Mouse (Mus musculus): ENCODE results near the gene D430042O09Rik. TPM values are rescaled to one million over a fixed set of nuclear protein-coding genes. Genes with fewer than 3 reads are reported as not detected.
A peak's percentile ranks its signal among the peaks of the same experiment; 100 is the strongest.

Gene D430042O09Rik
- total and polyA plus RNA-seq, 2 experiments from 2014 or later = 4.5 to 17.8 TPM

GRCm38 (mm10) chr7:125833471-125833870 lies 125.8 kb downstream of the D430042O09Rik start:
- TF ChIP-seq CTCF (IDR thresholded peaks at IDR 0.05; ENCODE audit: low read depth) = no peak
- Histone ChIP-seq H3K27me3 (ENCODE audit: insufficient read depth, low read length) (no peaks in the 10 kb centered on the region), H3K9me3 (ENCODE audit: low read length) (no peaks in the 10 kb centered on the region), H3K27ac (no peak overlapping the region), H3K36me3 (ENCODE audit: insufficient read depth, low read length) (no peaks in the 10 kb centered on the region; the same call in 1 of the 2 replicates), H3K4me3 (ENCODE audit: low read length) (no peak overlapping the region), H3K4me1 (ENCODE audit: insufficient read depth, low read length) (peaks cover 15% of the 10 kb centered on the region; the same call in 1 of the 2 replicates), H3K4me2 (ENCODE audit: low read depth, low read length) (no peak overlapping the region), H3K9ac (replicated peaks; ENCODE audit: low read length) (no peak overlapping the region)
- no peak for DNase-seq (ENCODE audit: low spot score)
- no peak for ATAC-seq
- WGBS = 86% methylated on average over 2 of the region's 2 CpGs

- no peak overlapping the region for H3K4me3 ChIP-seq (ENCODE audit: low read length)
- H3K27ac ChIP-seq = peak overlapping the region; percentile 37; the same call in 1 of the 2 replicates
- no peaks in the 10 kb centered on the region for H3K36me3 ChIP-seq (ENCODE audit: insufficient read depth, low read length)
- DNase-seq (ENCODE audit: low spot score) = peak; percentile 46
- no peak overlapping the region for H3K9ac ChIP-seq (replicated peaks; ENCODE audit: low read length)
- H3K4me1 ChIP-seq (ENCODE audit: insufficient read depth, low read length) = peaks cover 9% of the 10 kb centered on the region; the same call in 1 of the 2 replicates
- no peaks in the 10 kb centered on the region for H3K27me3 ChIP-seq (ENCODE audit: insufficient read depth, low read length)
- no peak for TF ChIP-seq CTCF (IDR thresholded peaks at IDR 0.05; ENCODE audit: low read depth)
- ATAC-seq = peak; percentile 58; the same call in 1 of the 2 replicates
- no peak overlapping the region for H3K4me2 ChIP-seq (ENCODE audit: low read depth, low read length)
- WGBS = 25% methylated on average over 5 of the region's 5 CpGs
- no peaks in the 10 kb centered on the region for H3K9me3 ChIP-seq (ENCODE audit: low read length)
Measured at GRCm38 (mm10) chr7:125838078-125838742, 130.5 kb downstream of the D430042O09Rik start.

- no peak for ATAC-seq
- 34% methylated on average over 1 of the region's 1 CpGs for WGBS
Measured at GRCm38 (mm10) chr7:125845611-125846010, 137.9 kb downstream of the D430042O09Rik start.

GRCm38 (mm10) chr7:125846866-125847527 lies 139.3 kb downstream of the D430042O09Rik start:
- no peaks in the 10 kb centered on the region for H3K27me3 ChIP-seq (ENCODE audit: insufficient read depth, low read length)
- ATAC-seq = peak; percentile 70
- H3K36me3 ChIP-seq (ENCODE audit: insufficient read depth, low read length) = 0 out of 2 replicates have a peak, but pooled peaks cover 9% of the 10 kb centered on the region
- H3K27ac ChIP-seq = no peak overlapping the region
- H3K9ac ChIP-seq (replicated peaks; ENCODE audit: low read length) = no peak overlapping the region
- WGBS = 54% methylated on average over 8 of the region's 8 CpGs
- no peaks in the 10 kb centered on the region for H3K9me3 ChIP-seq (ENCODE audit: low read length)
- TF ChIP-seq CTCF (IDR thresholded peaks at IDR 0.05; ENCODE audit: low read depth) = 0 out of 2 replicates have a peak, but pooled peaks have one; percentile 33
- peak; percentile 55 for DNase-seq (ENCODE audit: low spot score)
- H3K4me2 ChIP-seq (ENCODE audit: low read depth, low read length) = no peak overlapping the region
- no peak overlapping the region for H3K4me3 ChIP-seq (ENCODE audit: low read length)
- peaks cover 16% of the 10 kb centered on the region; the same call in 1 of the 2 replicates for H3K4me1 ChIP-seq (ENCODE audit: insufficient read depth, low read length)

More at GRCm38 (mm10) chr7:125845611-125846010, 137.9 kb downstream of the D430042O09Rik start:
- H3K9ac ChIP-seq (replicated peaks; ENCODE audit: low read length) = no peak overlapping the region
- DNase-seq (ENCODE audit: low spot score) = no peak
- no peak overlapping the region for H3K27ac ChIP-seq
- no peak overlapping the region for H3K4me3 ChIP-seq (ENCODE audit: low read length)
- peaks cover 16% of the 10 kb centered on the region; the same call in 1 of the 2 replicates for H3K4me1 ChIP-seq (ENCODE audit: insufficient read depth, low read length)
- TF ChIP-seq CTCF (IDR thresholded peaks at IDR 0.05; ENCODE audit: low read depth) = no peak
- H3K9me3 ChIP-seq (ENCODE audit: low read length) = no peaks in the 10 kb centered on the region
- no peak overlapping the region for H3K4me2 ChIP-seq (ENCODE audit: low read depth, low read length)
- H3K27me3 ChIP-seq (ENCODE audit: insufficient read depth, low read length) = no peaks in the 10 kb centered on the region
- H3K36me3 ChIP-seq (ENCODE audit: insufficient read depth, low read length) = no peaks in the 10 kb centered on the region

- Histone ChIP-seq H3K27ac (no peak overlapping the region), H3K9me3 (ENCODE audit: low read length) (no peaks in the 10 kb centered on the region), H3K4me3 (ENCODE audit: low read length) (no peak overlapping the region), H3K36me3 (ENCODE audit: insufficient read depth, low read length) (0 out of 2 replicates have a peak, but pooled peaks cover 9% of the 10 kb centered on the region), H3K4me1 (ENCODE audit: insufficient read depth, low read length) (peaks cover 16% of the 10 kb centered on the region; the same call in 1 of the 2 replicates), H3K9ac (replicated peaks; ENCODE audit: low read length) (no peak overlapping the region), H3K27me3 (ENCODE audit: insufficient read depth, low read length) (no peaks in the 10 kb centered on the region), H3K4me2 (ENCODE audit: low read depth, low read length) (no peak overlapping the region)
- WGBS = 72% methylated on average over 2 of the region's 2 CpGs
- DNase-seq (ENCODE audit: low spot score) = no peak
- TF ChIP-seq CTCF (IDR thresholded peaks at IDR 0.05; ENCODE audit: low read depth) = no peak
- no peak for ATAC-seq
Measured at GRCm38 (mm10) chr7:125847528-125847866, 139.8 kb downstream of the D430042O09Rik start.

- DNase-seq (ENCODE audit: low spot score) (no peak), ATAC-seq (no peak)
- no peaks in the 10 kb centered on the region for H3K36me3 ChIP-seq (ENCODE audit: insufficient read depth, low read length)
- no peak overlapping the region for H3K27ac ChIP-seq
- no peak overlapping the region for H3K9ac ChIP-seq (replicated peaks; ENCODE audit: low read length)
- no peaks in the 10 kb centered on the region for H3K9me3 ChIP-seq (ENCODE audit: low read length)
- no peak for TF ChIP-seq CTCF (IDR thresholded peaks at IDR 0.05; ENCODE audit: low read depth)
- H3K4me2 ChIP-seq (ENCODE audit: low read depth, low read length) = no peak overlapping the region
- no peak overlapping the region for H3K4me3 ChIP-seq (ENCODE audit: low read length)
- 72% methylated on average over 3 of the region's 3 CpGs for WGBS
- H3K4me1 ChIP-seq (ENCODE audit: insufficient read depth, low read length) = no peaks in the 10 kb centered on the region
- no peaks in the 10 kb centered on the region for H3K27me3 ChIP-seq (ENCODE audit: insufficient read depth, low read length)
Measured at GRCm38 (mm10) chr7:125859564-125859963, 151.9 kb downstream of the D430042O09Rik start.
